Mouse (Mus musculus) liver, embryonic 11.5 days (tissue): Measurements from ENCODE around the gene Dyrk1b. TPM values are rescaled to one million over a fixed set of nuclear protein-coding genes. Genes with fewer than 3 reads are reported as not detected.

Experiments
- ATAC-seq: fragments of 200-750 bp; cut with Nextera tagmentation; replicated peaks from 2 replicates; pipeline ENCODE4 v1.8.0; 2017; ENCODE audit warnings: moderate number of reproducible peaks, mild to moderate bottlenecking, moderate TSS enrichment, moderate library complexity; ENCODE audit not compliant: low FRiP score
- DNase-seq: peaks from one replicate; pipeline ENCODE4 v3.0.0-alpha.2; 2017; ENCODE audit warnings: low spot score
- H3K27ac ChIP-seq: fragments of 300-500 bp; sonication (generic); 2 replicates; pipeline ENCODE4 v1.5.1; 2014; ENCODE audit warnings: mild to moderate bottlenecking, low read depth, low read length, control low read depth
- H3K27me3 ChIP-seq: fragments of 300-500 bp; sonication (generic); replicated peaks from 2 replicates; pipeline ENCODE4 v1.6.1; 2014; ENCODE audit warnings: low read length, mixed read lengths; ENCODE audit not compliant: control insufficient read depth, insufficient read depth
- H3K36me3 ChIP-seq: fragments of 300-500 bp; sonication (generic); 2 replicates; pipeline ENCODE4 v1.6.1; 2014; ENCODE audit warnings: mild to moderate bottlenecking, low read length, moderate library complexity, mixed read lengths; ENCODE audit not compliant: control insufficient read depth, insufficient read depth
- H3K4me1 ChIP-seq: fragments of 300-500 bp; sonication (generic); replicated peaks from 2 replicates; pipeline ENCODE4 v1.6.1; 2014; ENCODE audit warnings: low read length, mixed read lengths; ENCODE audit not compliant: control insufficient read depth, insufficient read depth
- H3K4me2 ChIP-seq: fragments of 300-500 bp; sonication (generic); 2 replicates; pipeline ENCODE4 v1.6.1; 2014; ENCODE audit warnings: mild to moderate bottlenecking, control low read depth, moderate library complexity
- H3K4me3 ChIP-seq: fragments of 300-500 bp; sonication (generic); 2 replicates; pipeline ENCODE4 v1.5.1; 2014; ENCODE audit warnings: low read depth, low read length, control low read depth
- H3K9ac ChIP-seq: fragments of 300-500 bp; sonication (generic); 2 replicates; pipeline ENCODE4 v1.6.1; 2014; ENCODE audit warnings: low read depth, low read length, control low read depth
- H3K9me3 ChIP-seq: fragments of 300-500 bp; sonication (generic); 2 replicates; pipeline ENCODE4 v1.6.1; 2016; ENCODE audit warnings: low read length, inconsistent platforms, mixed read lengths; ENCODE audit not compliant: control insufficient read depth
- WGBS: fragments of 180-500 bp; shearing (Covaris S2); extraction: QIAGEN DNeasy Blood & Tissue Kit; methylation state at CpG from one replicate; pipeline ENCODE4 v1.1.7; 2014; 5-methylcytosine and 5-hydroxymethylcytosine counted together
- polyA plus RNA-seq: library from polyadenylated mRNA; unstranded; fragments of >200 nt; fragmentation: Nextera tagmentation; extraction: Ambion mirVana; gene quantifications from 2 replicates; pipeline ENCODE4 v1.2.1, GENCODE M21; 2014

The Dyrk1b gene
- polyA plus RNA-seq, 1 experiment from 2014 or later: 6.0 TPM

DNA sequence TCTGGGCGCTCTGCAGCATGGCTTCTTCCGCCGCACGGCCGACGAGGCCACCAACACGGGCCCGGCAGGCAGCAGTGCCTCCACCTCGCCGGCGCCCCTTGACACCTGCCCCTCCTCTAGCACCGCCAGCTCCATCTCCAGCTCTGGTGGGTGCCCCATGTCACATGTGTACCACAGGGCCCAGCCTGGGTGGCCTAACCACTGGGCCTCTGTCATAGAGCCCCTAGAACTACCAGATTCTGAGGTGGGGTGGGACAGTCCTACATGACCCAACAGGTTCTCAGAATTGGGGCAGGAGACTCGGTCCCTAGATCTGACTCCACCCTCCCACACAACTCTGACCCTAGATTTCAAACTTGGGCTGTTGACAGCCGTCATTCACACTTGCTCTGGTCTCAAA lies 6.6 kb downstream of the Dyrk1b start:
- 95% methylated on average over 14 of the region's 14 CpGs for WGBS
- no peaks in the 10 kb centered on the region for H3K9me3 ChIP-seq
- H3K4me1 ChIP-seq: peaks cover 6% of the 10 kb centered on the region
- H3K27ac ChIP-seq: no peak overlapping the region
- DNase-seq (no peak), ATAC-seq (no peak)
- H3K4me2 ChIP-seq: no peak overlapping the region
- H3K27me3 ChIP-seq: no peaks in the 10 kb centered on the region
- peaks cover 77% of the 10 kb centered on the region for H3K36me3 ChIP-seq
- H3K9ac ChIP-seq: no peak overlapping the region
- H3K4me3 ChIP-seq: no peak overlapping the region

DNA sequence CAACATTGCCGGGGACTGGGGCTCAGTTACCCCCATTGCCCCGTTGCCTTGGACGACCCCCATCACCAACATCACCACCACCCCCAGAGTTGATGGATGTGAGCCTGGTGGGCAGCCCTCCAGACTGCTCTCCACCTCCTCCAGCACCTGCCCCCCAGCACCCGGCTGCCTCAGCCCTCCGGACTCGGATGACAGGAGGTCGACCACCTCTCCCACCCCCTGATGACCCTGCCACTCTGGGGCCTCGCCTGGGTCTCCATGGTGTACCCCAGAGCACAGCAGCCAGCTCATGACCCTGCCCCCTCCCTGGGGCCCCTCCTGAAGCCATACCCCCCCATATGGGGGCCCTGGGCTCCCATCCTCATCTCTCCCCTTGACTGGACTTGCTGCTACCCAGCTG lies 7.4 kb downstream of the Dyrk1b start:
- H3K36me3 ChIP-seq: peaks cover 81% of the 10 kb centered on the region
- 93% methylated on average over 8 of the region's 8 CpGs for WGBS

DNA sequence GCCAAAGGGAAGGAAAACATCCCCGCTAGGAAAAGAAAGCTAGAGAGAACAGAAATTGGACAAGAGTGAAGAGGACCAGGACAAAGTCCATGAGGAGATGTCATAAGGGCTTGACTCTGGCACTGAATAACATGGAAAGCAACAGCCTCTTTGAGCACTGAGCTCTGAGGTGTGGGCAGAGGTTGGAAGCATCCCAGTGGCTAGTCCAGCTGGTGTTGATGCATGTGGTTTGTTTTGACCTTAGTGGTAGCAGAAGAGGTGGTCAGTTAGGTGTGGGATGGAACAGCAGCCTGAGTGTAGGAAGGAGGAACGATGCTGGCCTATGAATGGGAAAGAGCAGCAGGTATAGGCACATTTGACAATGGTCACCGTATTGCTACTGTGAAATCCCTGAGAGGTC lies 12.2 kb downstream of the Dyrk1b start:
- ATAC-seq: no peak
- WGBS: 88% methylated on average over 3 of the region's 3 CpGs
- Histone ChIP-seq H3K36me3 (peaks cover 46% of the 10 kb centered on the region), H3K9me3 (no peaks in the 10 kb centered on the region), H3K9ac (no peak overlapping the region), H3K4me3 (no peak overlapping the region), H3K4me2 (no peak overlapping the region), H3K4me1 (no peaks in the 10 kb centered on the region), H3K27ac (no peak overlapping the region), H3K27me3 (no peaks in the 10 kb centered on the region)
- DNase-seq: no peak

More for the DNA sequence above, 7.4 kb downstream of the Dyrk1b start:
- Histone ChIP-seq H3K4me2 (no peak overlapping the region), H3K9ac (no peak overlapping the region), H3K4me1 (no peaks in the 10 kb centered on the region), H3K4me3 (no peak overlapping the region), H3K9me3 (no peaks in the 10 kb centered on the region), H3K27ac (no peak overlapping the region), H3K27me3 (no peaks in the 10 kb centered on the region)
- no peak for ATAC-seq
- no peak for DNase-seq

DNA sequence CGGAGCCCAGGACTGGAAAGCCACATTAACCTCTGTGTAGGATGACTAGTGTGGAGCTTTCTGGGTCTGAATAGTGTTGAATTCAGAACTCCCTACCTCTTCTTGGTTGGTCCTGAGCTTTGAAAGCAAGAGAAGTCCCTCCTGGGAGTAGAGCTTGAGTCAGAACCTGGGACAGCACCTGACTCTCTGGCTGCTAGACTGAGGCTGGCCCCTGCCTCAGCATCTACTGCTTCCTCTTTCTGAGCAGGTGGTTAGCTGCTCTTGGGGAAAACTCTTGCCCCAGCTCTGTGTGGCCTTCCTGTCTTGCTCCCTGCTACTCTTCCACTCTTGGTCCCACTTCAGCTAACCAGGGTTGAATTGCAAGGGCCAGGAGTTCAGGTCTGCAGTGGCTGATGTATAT lies 12.6 kb downstream of the Dyrk1b start:
- WGBS: 92% methylated on average over 1 of the region's 1 CpGs
- Histone ChIP-seq H3K9ac (no peak overlapping the region), H3K4me3 (no peak overlapping the region), H3K4me1 (no peaks in the 10 kb centered on the region), H3K27me3 (no peaks in the 10 kb centered on the region), H3K4me2 (no peak overlapping the region), H3K27ac (no peak overlapping the region), H3K36me3 (peaks cover 42% of the 10 kb centered on the region), H3K9me3 (no peaks in the 10 kb centered on the region)
- ATAC-seq (no peak), DNase-seq (no peak)

DNA sequence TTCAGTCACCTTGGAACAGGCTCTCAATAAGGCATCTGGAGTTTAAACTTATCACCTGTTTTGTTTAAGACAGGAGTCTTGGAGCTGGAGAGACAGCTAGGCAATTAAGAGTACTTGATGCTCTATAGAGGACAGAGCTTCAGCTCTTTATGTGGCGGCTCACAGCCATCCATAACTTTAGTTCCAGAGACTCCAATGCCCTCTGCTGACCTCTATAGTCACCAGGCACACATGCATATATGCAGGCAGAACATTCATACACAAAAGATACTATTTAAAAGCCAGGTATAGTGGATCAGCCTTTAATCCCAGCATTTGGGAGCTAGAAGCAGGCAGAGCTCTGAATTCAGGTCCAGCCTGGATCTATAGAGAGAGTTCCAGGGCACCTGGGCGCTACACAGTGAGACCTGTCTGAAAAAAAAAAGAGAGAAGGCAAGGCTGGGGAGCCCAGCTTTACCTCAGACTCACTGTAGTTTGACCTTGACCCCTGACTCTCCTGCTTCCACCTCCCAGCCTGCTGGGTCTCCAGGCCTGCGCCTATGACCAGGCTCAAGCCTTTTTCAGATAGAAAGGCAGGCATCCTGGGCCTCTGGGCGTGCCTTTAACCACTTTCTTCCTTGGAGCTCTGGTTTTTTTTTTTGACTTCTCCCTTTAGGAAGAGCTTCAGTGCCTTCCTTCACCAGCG lies 16.3 kb downstream of the Dyrk1b start:
- Histone ChIP-seq H3K9ac (no peak overlapping the region), H3K36me3 (peaks cover 18% of the 10 kb centered on the region; the same call in 1 of the 2 replicates), H3K4me2 (no peak overlapping the region), H3K27ac (no peak overlapping the region), H3K4me3 (no peak overlapping the region), H3K4me1 (no peaks in the 10 kb centered on the region), H3K9me3 (no peaks in the 10 kb centered on the region), H3K27me3 (no peaks in the 10 kb centered on the region)
- 72% methylated on average over 5 of the region's 5 CpGs for WGBS
- ATAC-seq (no peak), DNase-seq (no peak)

DNA sequence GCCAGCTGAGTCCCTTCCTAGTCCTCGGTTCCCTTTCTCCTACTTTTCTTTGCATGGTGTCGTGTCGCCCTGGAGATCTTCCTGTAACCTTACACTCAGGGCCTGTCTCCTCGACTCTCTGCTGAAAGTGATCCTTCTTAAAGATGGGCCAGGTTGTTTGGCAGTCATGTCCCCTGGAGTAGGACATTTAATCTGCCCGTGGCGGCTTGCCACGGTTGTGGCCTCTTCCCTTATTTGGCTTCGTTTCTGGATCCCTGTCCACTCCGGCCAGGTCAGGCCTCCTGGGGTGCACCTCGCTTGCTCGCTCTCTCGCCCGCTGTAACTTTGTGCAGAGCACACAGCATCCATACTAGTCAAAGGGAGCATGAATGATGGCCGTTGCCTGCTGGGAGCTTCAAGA lies 17.3 kb downstream of the Dyrk1b start:
- H3K9ac ChIP-seq: no peak overlapping the region
- no peaks in the 10 kb centered on the region for H3K4me1 ChIP-seq
- peaks cover 10% of the 10 kb centered on the region; the same call in 1 of the 2 replicates for H3K36me3 ChIP-seq
- no peak for ATAC-seq
- no peaks in the 10 kb centered on the region for H3K9me3 ChIP-seq
- no peak for DNase-seq
- WGBS: 84% methylated on average over 14 of the region's 14 CpGs
- H3K4me2 ChIP-seq: no peak overlapping the region
- H3K27ac ChIP-seq: no peak overlapping the region
- H3K4me3 ChIP-seq: no peak overlapping the region
- H3K27me3 ChIP-seq: no peaks in the 10 kb centered on the region

DNA sequence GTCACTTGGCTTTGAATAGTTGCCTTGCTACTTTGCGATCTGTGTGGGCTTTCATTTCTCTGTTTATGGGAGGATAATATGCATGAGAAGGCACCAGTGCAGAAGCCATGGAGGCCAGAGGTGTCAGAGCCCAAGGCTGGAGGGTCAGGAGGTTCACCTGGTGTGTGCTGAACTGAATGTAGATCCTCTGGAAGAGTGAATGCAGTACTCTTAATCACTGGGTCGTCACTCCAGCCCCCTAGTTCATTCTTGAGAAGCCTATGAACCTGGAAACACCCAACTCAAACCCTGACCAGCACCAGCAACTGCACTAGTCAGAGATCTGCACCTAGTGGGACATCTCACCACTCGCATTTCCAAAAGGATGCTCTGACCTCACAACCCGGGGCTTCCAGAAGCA lies 19.8 kb downstream of the Dyrk1b start:
- 65% methylated on average over 4 of the region's 4 CpGs for WGBS

DNA sequence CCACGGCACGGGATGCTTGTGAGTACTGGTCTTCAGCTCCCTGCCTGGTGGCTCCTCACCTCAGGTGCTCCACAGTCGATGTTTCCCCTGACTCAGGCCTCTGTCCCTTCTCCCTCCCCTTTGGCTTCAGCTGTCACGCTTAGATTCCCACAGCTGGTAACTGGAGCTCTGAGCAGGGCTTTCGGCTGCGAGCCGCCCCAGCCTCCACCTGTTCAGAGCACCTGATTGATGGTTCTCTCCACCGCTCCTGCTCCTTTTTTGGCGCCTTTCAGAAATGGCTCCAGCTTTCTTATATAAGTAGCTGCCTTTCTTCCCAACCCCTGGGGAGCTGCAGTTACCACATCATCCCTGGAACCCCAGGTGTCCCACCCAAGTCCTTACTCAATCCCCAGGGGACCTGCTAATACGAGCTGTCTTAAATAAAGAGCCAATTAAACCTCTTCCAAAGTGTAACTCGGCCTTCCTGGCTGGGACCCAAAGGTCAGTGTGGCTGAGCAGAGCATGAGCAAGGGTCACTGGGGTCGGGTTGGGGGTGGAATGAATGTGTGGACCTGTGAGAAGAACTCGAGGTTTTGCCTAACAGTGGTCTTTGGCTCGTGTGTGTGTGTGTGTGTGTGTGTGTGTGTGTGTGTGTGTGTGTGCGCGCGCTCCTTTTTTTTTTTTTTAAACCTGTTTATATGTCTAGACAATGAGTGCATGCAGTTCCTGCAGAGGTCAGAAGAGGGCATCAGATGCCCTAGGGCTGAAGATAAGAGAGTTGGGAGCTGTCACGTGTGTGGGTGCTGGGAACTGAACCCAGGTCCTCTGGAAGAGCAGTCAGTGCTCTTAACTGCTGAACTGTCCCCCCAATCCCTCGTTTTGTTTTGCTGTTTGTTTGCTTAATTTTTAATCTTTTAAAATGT lies 24.2 kb downstream of the Dyrk1b start:
- no peak for ATAC-seq
- H3K4me3 ChIP-seq: no peak overlapping the region
- no peaks in the 10 kb centered on the region for H3K9me3 ChIP-seq
- no peaks in the 10 kb centered on the region for H3K27me3 ChIP-seq
- no peak for DNase-seq
- 43% methylated on average over 16 of the region's 19 CpGs for WGBS
- H3K9ac ChIP-seq: no peak overlapping the region
- no peaks in the 10 kb centered on the region for H3K36me3 ChIP-seq
- H3K4me1 ChIP-seq: no peaks in the 10 kb centered on the region
- H3K4me2 ChIP-seq: no peak overlapping the region
- no peak overlapping the region; the same call in 1 of the 2 replicates for H3K27ac ChIP-seq

More for the DNA sequence above, 19.8 kb downstream of the Dyrk1b start:
- Histone ChIP-seq H3K36me3 (peaks cover 3% of the 10 kb centered on the region; the same call in 1 of the 2 replicates), H3K9me3 (no peaks in the 10 kb centered on the region), H3K9ac (no peak overlapping the region), H3K27me3 (no peaks in the 10 kb centered on the region), H3K4me2 (no peak overlapping the region), H3K27ac (no peak overlapping the region), H3K4me3 (no peak overlapping the region), H3K4me1 (no peaks in the 10 kb centered on the region)
- ATAC-seq: no peak
- no peak for DNase-seq
